Mouse (Mus musculus) CH12.LX (cell line): Measurements from ENCODE around the gene Gm20388.

Experiments used
- POLR2A ChIP-seq: IDR thresholded peaks from 2 replicates; pipeline ENCODE4 v1.6.1; 2011; ENCODE audit warnings: low read depth, mild to moderate bottlenecking, improper control_type of control experiment, low read length
- TCF12 ChIP-seq: IDR thresholded peaks from 2 replicates; pipeline ENCODE4 v1.6.1; 2014; ENCODE audit warnings: low read depth, mild to moderate bottlenecking, inconsistent platforms, low read length, improper control_type of control experiment
- USF1 ChIP-seq: IDR thresholded peaks from 2 replicates; pipeline ENCODE4 v1.6.1; 2014; ENCODE audit warnings: low read depth, mild to moderate bottlenecking, inconsistent platforms, low read length, improper control_type of control experiment

- TF ChIP-seq TCF12: no peak
- no peak for TF ChIP-seq POLR2A
- no peak for TF ChIP-seq USF1
Observed at GRCm38 (mm10) chr8:122586171-122586570, 2675.5 kb downstream of the Gm20388 start.
